Mouse (Mus musculus): ENCODE measurements around the gene Wrb. TPM values are rescaled to one million over a fixed set of nuclear protein-coding genes. Genes with fewer than 3 reads are reported as not detected.

Gene Wrb
- polyA plus RNA-seq, 1 experiment = 12.8 TPM

- no peak for TF ChIP-seq POLR2A (IDR thresholded peaks at IDR 0.05; ENCODE audit: borderline replicate concordance, low read depth, low read length)
- Histone ChIP-seq H3K27ac (ENCODE audit: insufficient read depth, low read depth, low read length) (no peak overlapping the region), H3K4me1 (ENCODE audit: control insufficient read depth, insufficient read depth, low read length) (no peaks in the 10 kb centered on the region), H3K4me3 (ENCODE audit: insufficient read depth, low read length) (no peak overlapping the region)
These were observed 33.9 kb downstream of the Wrb start for GRCm38 (mm10) chr16:96179156-96179555.

GRCm38 (mm10) chr16:96187619-96188018 is 42.4 kb downstream of the Wrb start:
- no peak for TF ChIP-seq POLR2A (IDR thresholded peaks at IDR 0.05; ENCODE audit: borderline replicate concordance, low read depth, low read length)
- TF ChIP-seq CTCF (IDR thresholded peaks at IDR 0.05; ENCODE audit: low read depth, low read length) = no peak

GRCm38 (mm10) chr16:96191531-96192506 is 46.6 kb downstream of the Wrb start, which contains the start of gene Lca5l:
Gene Lca5l (minus strand): TSS chr16:96192271.
- TF ChIP-seq CTCF (IDR thresholded peaks at IDR 0.05; ENCODE audit: low read depth, low read length) = no peak
- TF ChIP-seq POLR2A (IDR thresholded peaks at IDR 0.05; ENCODE audit: borderline replicate concordance, low read depth, low read length) = 0 out of 2 replicates have a peak, but pooled peaks have one; percentile 29
- peaks cover 7% of the 10 kb centered on the region; the same call in 1 of the 2 replicates for H3K4me1 ChIP-seq (ENCODE audit: control insufficient read depth, insufficient read depth, low read length)
- H3K27ac ChIP-seq (ENCODE audit: insufficient read depth, low read depth, low read length) = peak within 1 kb of the TSS; percentile 46
- peak within 1 kb of the TSS; percentile 85 for H3K4me3 ChIP-seq (ENCODE audit: insufficient read depth, low read length)

More at GRCm38 (mm10) chr16:96187619-96188018, 42.4 kb downstream of the Wrb start:
- no peak overlapping the region for H3K27ac ChIP-seq (ENCODE audit: insufficient read depth, low read depth, low read length)
- H3K4me1 ChIP-seq (ENCODE audit: control insufficient read depth, insufficient read depth, low read length) = peaks cover 5% of the 10 kb centered on the region; the same call in 1 of the 2 replicates
- no peak overlapping the region for H3K4me3 ChIP-seq (ENCODE audit: insufficient read depth, low read length)

GRCm38 (mm10) chr16:96199913-96200701 is 54.9 kb downstream of the Wrb start, which contains the start of gene Sh3bgr:
Gene Sh3bgr (plus strand): TSS chr16:96200450.
- Histone ChIP-seq H3K4me1 (ENCODE audit: control insufficient read depth, insufficient read depth, low read length) (no peaks in the 10 kb centered on the region), H3K27ac (ENCODE audit: insufficient read depth, low read depth, low read length) (no peak within 1 kb of the TSS), H3K4me3 (ENCODE audit: insufficient read depth, low read length) (no peak within 1 kb of the TSS)
- TF ChIP-seq CTCF (IDR thresholded peaks at IDR 0.05; ENCODE audit: low read depth, low read length) (no peak), POLR2A (IDR thresholded peaks at IDR 0.05; ENCODE audit: borderline replicate concordance, low read depth, low read length) (no peak)

- Histone ChIP-seq H3K4me3 (ENCODE audit: insufficient read depth, low read length) (no peak overlapping the region), H3K4me1 (ENCODE audit: control insufficient read depth, insufficient read depth, low read length) (no peaks in the 10 kb centered on the region), H3K27ac (ENCODE audit: insufficient read depth, low read depth, low read length) (no peak overlapping the region)
- TF ChIP-seq CTCF (IDR thresholded peaks at IDR 0.05; ENCODE audit: low read depth, low read length) (no peak), POLR2A (IDR thresholded peaks at IDR 0.05; ENCODE audit: borderline replicate concordance, low read depth, low read length) (no peak)
These were observed 55.5 kb downstream of the Wrb start for GRCm38 (mm10) chr16:96200702-96201028.

GRCm38 (mm10) chr16:96201485-96202232 is 56.5 kb downstream of the Wrb start:
- no peaks in the 10 kb centered on the region for H3K4me1 ChIP-seq (ENCODE audit: control insufficient read depth, insufficient read depth, low read length)
- no peak overlapping the region for H3K27ac ChIP-seq (ENCODE audit: insufficient read depth, low read depth, low read length)
- TF ChIP-seq POLR2A (IDR thresholded peaks at IDR 0.05; ENCODE audit: borderline replicate concordance, low read depth, low read length) = no peak
- no peak for TF ChIP-seq CTCF (IDR thresholded peaks at IDR 0.05; ENCODE audit: low read depth, low read length)
- no peak overlapping the region for H3K4me3 ChIP-seq (ENCODE audit: insufficient read depth, low read length)

Other genes with a start within 250 kb of the Wrb start
- gene Psmg1, start 154.4 kb upstream of the Wrb start, polyA plus RNA-seq (2012; ENCODE audit: insufficient read depth, insufficient read length, missing spikeins) = 17.3 and 18.2 TPM in 2 replicates
- gene Brwd1, start 62.9 kb upstream of the Wrb start, polyA plus RNA-seq (2012; ENCODE audit: insufficient read depth, insufficient read length, missing spikeins) = 34.6 and 34.8 TPM in 2 replicates
- gene Hmgn1, start 17.7 kb upstream of the Wrb start, polyA plus RNA-seq (2012; ENCODE audit: insufficient read depth, insufficient read length, missing spikeins) = 59.3 and 68.7 TPM in 2 replicates
- 0.39 TPM in 1 of 2 replicates, not detected in the other for gene Lca5l, start 46.9 kb downstream of the Wrb start, polyA plus RNA-seq (2012; ENCODE audit: insufficient read depth, insufficient read length, missing spikeins)
- not detected in 2 replicates for gene Sh3bgr, start 55.0 kb downstream of the Wrb start, polyA plus RNA-seq (2012; ENCODE audit: insufficient read depth, insufficient read length, missing spikeins)
- not detected in 2 replicates for gene B3galt5, start 90.4 kb downstream of the Wrb start, polyA plus RNA-seq (2012; ENCODE audit: insufficient read depth, insufficient read length, missing spikeins)